Mouse (Mus musculus) cerebellum, adult 18-20 months (tissue): ENCODE data around the gene Chtop.
A peak's percentile ranks its signal among the peaks of the same experiment; 100 is the strongest.

Experiments used
- DNase-seq, 2 experiments: peaks; one replicate each; pipeline ENCODE4 v3.0.0; 2021

Chtop gene

GRCm38 (mm10) chr3:90508950-90509746 is at the start of gene Chtop:
Gene Chtop, minus strand, starts transcription at chr3:90509498.
- DNase-seq, result peak; percentile 98 to 99

GRCm38 (mm10) chr3:90555954-90556353 is 46.7 kb upstream of the Chtop start:
- DNase-seq, result peak in 1 of 2 experiments; percentile 18

GRCm38 (mm10) chr3:90552231-90552630 is 42.9 kb upstream of the Chtop start:
- DNase-seq, result no peak

- no peak for DNase-seq
These were observed 41.1 kb upstream of the Chtop start for GRCm38 (mm10) chr3:90550421-90550790.

- no peak for DNase-seq
These were observed 40.5 kb upstream of the Chtop start for GRCm38 (mm10) chr3:90549676-90550420.

- peak in 1 of 2 experiments; percentile 27 for DNase-seq
These were observed 31.6 kb upstream of the Chtop start for GRCm38 (mm10) chr3:90540904-90541303.

- no peak for DNase-seq
These were observed 28.6 kb upstream of the Chtop start for GRCm38 (mm10) chr3:90537905-90538296.

- peak; percentile 58 to 76 for DNase-seq
These were observed 28.0 kb upstream of the Chtop start, which contains the start of gene S100a16 for GRCm38 (mm10) chr3:90537141-90537904. Gene S100a16, plus strand, starts transcription at chr3:90537254.

- no peak for DNase-seq
These were observed 26.1 kb upstream of the Chtop start for GRCm38 (mm10) chr3:90535446-90535845.

- DNase-seq, result no peak
These were observed 22.4 kb upstream of the Chtop start for GRCm38 (mm10) chr3:90531713-90532112.

- no peak for DNase-seq
These were observed 18.1 kb upstream of the Chtop start for GRCm38 (mm10) chr3:90527291-90527873.

- DNase-seq, result no peak
These were observed 17.3 kb upstream of the Chtop start, which contains the start of gene S100a14 for GRCm38 (mm10) chr3:90526580-90526979. Gene S100a14, plus strand, starts transcription at chr3:90526856.

- no peak for DNase-seq
These were observed 16.8 kb upstream of the Chtop start for GRCm38 (mm10) chr3:90526076-90526475.

- peak in 1 of 2 experiments; percentile 33 for DNase-seq
These were observed 16.1 kb upstream of the Chtop start for GRCm38 (mm10) chr3:90525421-90525820.

- no peak for DNase-seq
These were observed 8.4 kb upstream of the Chtop start for GRCm38 (mm10) chr3:90517711-90518110.

GRCm38 (mm10) chr3:90515789-90516188 is 6.5 kb upstream of the Chtop start:
- DNase-seq, result no peak

- DNase-seq, result no peak
These were observed 5.9 kb upstream of the Chtop start for GRCm38 (mm10) chr3:90515242-90515641.

- DNase-seq, result peak in 1 of 2 experiments; percentile 41
These were observed 5.4 kb upstream of the Chtop start for GRCm38 (mm10) chr3:90514691-90515090.

- peak; percentile 53 to 63 for DNase-seq
These were observed 4.7 kb upstream of the Chtop start, which contains the start of the genes S100a1 and S100a13 for GRCm38 (mm10) chr3:90513796-90514590. Gene S100a1, minus strand, starts transcription at chr3:90514392. Gene S100a13, plus strand, starts transcription at chr3:90514435.

GRCm38 (mm10) chr3:90512948-90513642 is 3.8 kb upstream of the Chtop start:
- no peak for DNase-seq

- DNase-seq, result no peak
These were observed 3.0 kb upstream of the Chtop start for GRCm38 (mm10) chr3:90512276-90512675.
